Mouse (Mus musculus) embryo, embryonic 11.5 days (tissue): Measurements from ENCODE around the gene Vps25.

Experiments
- DNase-seq: peaks from one replicate; pipeline ENCODE4 v3.0.0-alpha.2; 2012; ENCODE audit warnings: low read depth, low spot score

The Vps25 gene

GRCm38 (mm10) chr11:101276319-101277070 is 23.0 kb downstream of the Vps25 start:
- DNase-seq, result no peak

GRCm38 (mm10) chr11:101277381-101278222 is 24.1 kb downstream of the Vps25 start:
- DNase-seq, result no peak

- DNase-seq, result peak; percentile 84
Measured at GRCm38 (mm10) chr11:101278223-101279192, 25.0 kb downstream of the Vps25 start, which contains the start of the genes Cntd1 and Coa3. TSS of gene Cntd1 (plus strand) at chr11:101279012. TSS of gene Coa3 (minus strand) at chr11:101279114.

GRCm38 (mm10) chr11:101279193-101279569 is 25.7 kb downstream of the Vps25 start:
- no peak for DNase-seq

- no peak for DNase-seq
Measured at GRCm38 (mm10) chr11:101280837-101281236, 27.3 kb downstream of the Vps25 start.

GRCm38 (mm10) chr11:101282896-101283295 is 29.4 kb downstream of the Vps25 start:
- no peak for DNase-seq

- no peak for DNase-seq
Measured at GRCm38 (mm10) chr11:101283805-101284204, 30.3 kb downstream of the Vps25 start.

- DNase-seq, result no peak
Measured at GRCm38 (mm10) chr11:101287306-101287705, 33.8 kb downstream of the Vps25 start.

GRCm38 (mm10) chr11:101291231-101291630 is 37.7 kb downstream of the Vps25 start:
- DNase-seq, result no peak

- no peak for DNase-seq
Measured at GRCm38 (mm10) chr11:101295191-101295590, 41.7 kb downstream of the Vps25 start.

- no peak for DNase-seq
Measured at GRCm38 (mm10) chr11:101300881-101301280, 47.4 kb downstream of the Vps25 start.

- DNase-seq, result no peak
Measured at GRCm38 (mm10) chr11:101301299-101302003, 47.9 kb downstream of the Vps25 start.

- DNase-seq, result peak; percentile 93
Measured at GRCm38 (mm10) chr11:101302004-101302798, 48.7 kb downstream of the Vps25 start, which contains the start of gene Becn1. TSS of gene Becn1 (minus strand) at chr11:101302286.

- DNase-seq, result no peak
Measured at GRCm38 (mm10) chr11:101307744-101308143, 54.2 kb downstream of the Vps25 start.
